Mouse (Mus musculus) E14TG2a.4 (cell line): ENCODE measurements around the gene Spred1.

ENCODE experiments used
- H3K27me3 ChIP-seq: 2 replicates; pipeline ENCODE4 v1.6.1; 2014; ENCODE audit warnings: low read length, control low read depth; ENCODE audit not compliant: insufficient read depth
- H3K36me3 ChIP-seq: 2 replicates; pipeline ENCODE4 v1.6.1; 2014; ENCODE audit warnings: low read length, control low read depth; ENCODE audit not compliant: insufficient read depth
- H3K4me1 ChIP-seq: replicated peaks from 2 replicates; pipeline ENCODE4 v1.6.1; 2014; ENCODE audit warnings: low read depth, low read length, control low read depth
- H3K4me3 ChIP-seq: replicated peaks from 2 replicates; pipeline ENCODE4 v1.5.1; 2014; ENCODE audit warnings: mild to moderate bottlenecking, low read length
- H3K9me3 ChIP-seq: 2 replicates; pipeline ENCODE4 v1.6.1; 2014; ENCODE audit warnings: low read length, control low read depth
- CTCF ChIP-seq: conservative IDR thresholded peaks from 2 replicates; pipeline ENCODE4 v1.5.1; 2014; ENCODE audit warnings: low read length
- NANOG ChIP-seq: IDR thresholded peaks from 2 replicates; pipeline ENCODE4 v1.6.1; 2014; ENCODE audit warnings: borderline replicate concordance, low read length, mixed read lengths
- POU5F1 ChIP-seq: IDR thresholded peaks from 2 replicates; pipeline ENCODE4 v1.6.1; 2014; ENCODE audit warnings: low read length, borderline replicate concordance

Gene Spred1

DNA sequence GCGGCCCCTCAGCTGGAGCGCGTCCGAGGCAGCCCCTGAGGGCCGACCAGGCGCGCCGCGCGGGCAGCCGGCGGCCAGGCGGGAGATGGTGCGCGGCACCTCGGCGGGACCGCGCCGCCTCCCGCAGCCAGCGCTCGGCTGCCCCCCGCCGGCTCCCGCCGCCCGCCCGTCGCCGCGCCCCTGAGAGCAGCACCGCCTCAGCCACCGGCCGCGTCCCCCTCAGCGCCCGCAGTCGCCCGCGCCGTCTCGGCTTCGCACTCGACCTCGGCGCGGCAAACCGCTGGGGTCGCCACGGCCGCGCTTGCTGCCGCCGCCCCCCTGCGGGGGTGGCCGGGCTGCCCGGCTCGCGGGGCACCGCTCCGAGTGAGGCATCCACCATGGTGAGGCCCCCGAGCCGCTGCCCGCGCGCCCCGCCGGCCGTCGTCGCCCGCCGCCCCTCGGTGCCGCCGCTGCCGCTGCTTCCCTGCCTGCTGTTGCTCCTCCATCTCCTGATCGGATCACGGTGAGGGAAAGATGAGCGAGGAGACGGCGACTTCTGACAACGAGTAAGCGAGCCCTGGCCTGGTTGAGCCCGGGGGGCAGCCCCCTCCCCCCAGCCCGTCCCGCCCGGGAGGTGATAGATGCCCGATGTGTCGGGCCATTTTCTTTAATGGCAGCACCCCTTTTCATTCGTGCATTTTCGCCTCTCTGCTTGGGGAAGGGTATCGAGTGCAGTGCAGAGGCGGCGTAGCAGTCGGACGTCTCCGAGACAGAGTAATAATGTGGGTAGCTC, at the start of gene Spred1:
Spred1 (plus strand) TSS at position 163 of the 772 bp plus-strand sequence.
- peaks cover 38% of the 10 kb centered on the region for H3K4me1 ChIP-seq
- H3K9me3 ChIP-seq: no peaks in the 10 kb centered on the region
- peaks cover 12% of the 10 kb centered on the region for H3K27me3 ChIP-seq
- TF ChIP-seq CTCF (no peak), POU5F1 (no peak), NANOG (no peak)
- peak within 1 kb of the TSS; percentile 89 for H3K4me3 ChIP-seq
- no peaks in the 10 kb centered on the region; the same call in 1 of the 2 replicates for H3K36me3 ChIP-seq

DNA sequence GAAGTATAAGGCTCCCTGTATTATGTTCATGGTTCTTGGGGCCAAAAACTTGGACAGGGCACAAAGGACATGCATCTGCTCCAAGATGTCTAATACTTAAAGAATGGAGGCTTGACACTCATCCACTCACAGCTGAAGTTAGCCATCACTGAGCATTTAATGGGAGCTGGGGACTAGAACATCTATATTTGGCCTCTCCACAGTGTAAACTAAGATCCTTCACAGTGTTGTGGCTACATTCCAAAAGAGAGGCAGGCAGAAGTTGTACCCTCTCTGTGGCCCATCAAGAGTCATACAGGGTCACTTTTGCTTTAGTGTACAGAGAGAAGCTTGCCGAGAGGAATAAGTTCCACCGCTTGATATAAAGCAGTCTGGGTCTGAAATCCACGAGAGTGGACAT, 49.6 kb upstream of the Spred1 start:
- Histone ChIP-seq H3K9me3 (no peaks in the 10 kb centered on the region), H3K27me3 (no peaks in the 10 kb centered on the region), H3K4me1 (no peaks in the 10 kb centered on the region), H3K36me3 (no peaks in the 10 kb centered on the region), H3K4me3 (no peak overlapping the region)
- no peak for TF ChIP-seq POU5F1
- no peak for TF ChIP-seq CTCF

GRCm38 (mm10) chr2:117078711-117079110, 42.5 kb upstream of the Spred1 start:
- Histone ChIP-seq H3K4me3 (no peak overlapping the region), H3K36me3 (no peaks in the 10 kb centered on the region), H3K27me3 (no peaks in the 10 kb centered on the region), H3K4me1 (no peaks in the 10 kb centered on the region), H3K9me3 (no peaks in the 10 kb centered on the region)
- TF ChIP-seq NANOG: no peak
- no peak for TF ChIP-seq CTCF
- no peak for TF ChIP-seq POU5F1

DNA sequence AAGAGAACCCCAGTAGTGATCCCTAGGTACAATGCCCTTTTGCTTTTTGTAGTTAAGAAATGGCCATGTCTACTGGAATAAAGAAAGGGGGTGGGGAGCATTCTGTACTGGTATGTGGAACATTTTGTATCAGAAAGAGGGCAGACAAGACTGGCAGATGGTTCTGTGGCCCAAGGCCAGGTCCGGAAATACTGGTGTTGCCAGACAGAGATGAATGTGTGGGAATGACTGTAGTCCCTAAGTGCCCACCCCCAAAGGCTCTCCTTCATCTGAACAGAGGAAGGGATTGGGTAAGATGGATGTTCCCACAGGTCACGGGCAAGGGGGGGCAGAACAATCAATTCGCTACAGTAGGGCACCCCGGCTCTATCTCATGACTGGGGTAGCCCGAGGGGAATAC, 41.6 kb upstream of the Spred1 start:
- TF ChIP-seq POU5F1: no peak
- TF ChIP-seq CTCF: no peak
- TF ChIP-seq NANOG: no peak
- H3K27me3 ChIP-seq: no peaks in the 10 kb centered on the region
- H3K9me3 ChIP-seq: no peaks in the 10 kb centered on the region
- no peaks in the 10 kb centered on the region for H3K4me1 ChIP-seq
- H3K4me3 ChIP-seq: no peak overlapping the region
- no peaks in the 10 kb centered on the region for H3K36me3 ChIP-seq

DNA sequence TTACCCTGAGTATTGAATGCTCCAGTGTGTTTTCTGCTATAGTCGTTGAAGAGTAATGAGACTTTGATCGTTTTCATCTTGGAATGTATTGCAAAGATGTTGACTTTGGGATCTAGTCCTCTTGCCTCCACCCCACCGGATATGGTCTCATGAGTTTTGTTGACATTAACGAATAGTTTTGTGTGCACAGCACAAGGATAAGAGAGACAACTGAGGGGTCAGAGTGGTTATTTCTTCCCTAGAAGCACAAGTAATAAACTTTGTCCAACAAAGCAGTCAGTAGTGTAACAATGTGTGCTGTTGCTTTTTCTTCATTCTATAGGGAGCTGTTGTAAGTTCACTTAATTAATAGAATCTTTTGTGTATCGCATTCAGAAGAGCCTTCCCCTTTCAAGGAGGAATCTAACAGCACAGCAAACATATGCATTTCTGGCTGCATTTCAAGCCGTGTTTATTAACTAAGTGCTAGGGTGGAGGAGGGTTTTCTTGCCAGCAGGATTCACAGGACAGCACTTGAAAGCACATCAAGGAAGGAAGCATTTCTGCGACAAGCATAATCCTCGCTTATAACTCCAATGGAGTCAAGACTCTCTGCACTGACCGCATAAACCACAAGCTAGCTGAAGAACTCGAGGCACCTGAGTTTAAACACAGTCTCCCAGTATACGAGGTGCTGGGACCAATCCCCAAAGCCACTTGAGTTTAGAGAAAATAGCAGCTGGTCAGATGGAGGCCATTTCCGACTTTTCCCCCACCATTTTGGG, 35.0 kb upstream of the Spred1 start:
- Histone ChIP-seq H3K9me3 (peaks cover 7% of the 10 kb centered on the region; the same call in 1 of the 2 replicates), H3K27me3 (0 out of 2 replicates have a peak, but pooled peaks cover 2% of the 10 kb centered on the region), H3K36me3 (no peaks in the 10 kb centered on the region), H3K4me1 (no peaks in the 10 kb centered on the region), H3K4me3 (no peak overlapping the region)
- TF ChIP-seq NANOG (no peak), POU5F1 (no peak), CTCF (no peak)

- H3K27me3 ChIP-seq: 0 out of 2 replicates have a peak, but pooled peaks cover 2% of the 10 kb centered on the region
- H3K9me3 ChIP-seq: peaks cover 7% of the 10 kb centered on the region; the same call in 1 of the 2 replicates
- TF ChIP-seq POU5F1 (no peak), NANOG (no peak), CTCF (no peak)
- no peaks in the 10 kb centered on the region for H3K36me3 ChIP-seq
- no peak overlapping the region for H3K4me3 ChIP-seq
- H3K4me1 ChIP-seq: no peaks in the 10 kb centered on the region
Measured at GRCm38 (mm10) chr2:117086766-117087457, 34.3 kb upstream of the Spred1 start.

DNA sequence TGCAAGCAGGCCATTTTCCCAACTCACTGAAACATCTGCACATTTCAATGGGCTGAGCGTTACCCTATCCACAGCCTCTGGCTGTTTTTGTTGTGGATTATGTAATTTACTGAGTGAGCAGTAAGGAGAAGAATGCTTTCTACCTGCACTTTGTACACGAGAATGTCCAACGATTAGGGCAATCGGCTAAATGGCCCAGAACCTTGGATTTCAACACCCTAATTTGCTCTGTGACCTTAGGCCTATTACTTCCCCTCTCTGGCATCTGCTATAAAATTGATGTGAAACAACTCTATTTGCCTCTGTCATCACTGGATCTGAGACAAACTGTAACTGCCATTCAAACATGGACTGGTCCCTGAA, 33.7 kb upstream of the Spred1 start:
- Histone ChIP-seq H3K36me3 (no peaks in the 10 kb centered on the region), H3K4me1 (peaks cover 3% of the 10 kb centered on the region), H3K27me3 (0 out of 2 replicates have a peak, but pooled peaks cover 2% of the 10 kb centered on the region), H3K9me3 (peaks cover 7% of the 10 kb centered on the region; the same call in 1 of the 2 replicates), H3K4me3 (no peak overlapping the region)
- TF ChIP-seq CTCF (no peak), NANOG (no peak), POU5F1 (no peak)

DNA sequence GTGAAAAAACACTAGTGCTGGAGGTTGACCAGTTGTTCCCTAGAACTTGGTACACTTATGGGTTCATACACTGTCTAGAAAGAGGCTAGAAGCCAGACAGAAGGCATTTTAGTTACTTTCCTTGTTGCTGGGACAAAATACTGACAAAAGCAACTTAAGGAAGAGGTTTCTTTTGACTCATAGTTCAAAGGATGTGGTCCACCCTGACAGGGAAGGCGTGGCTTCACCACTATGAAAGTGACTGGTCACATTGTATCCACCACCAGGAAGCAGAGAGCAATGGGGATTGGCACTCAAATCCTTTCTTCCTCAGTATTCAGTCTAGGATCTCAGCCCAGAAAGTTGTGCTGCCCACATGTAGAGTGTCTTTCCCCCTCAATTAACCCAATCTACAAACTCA, 31.7 kb upstream of the Spred1 start:
- no peak overlapping the region for H3K4me3 ChIP-seq
- no peak for TF ChIP-seq CTCF
- TF ChIP-seq POU5F1: no peak
- no peak for TF ChIP-seq NANOG
- H3K9me3 ChIP-seq: peaks cover 7% of the 10 kb centered on the region; the same call in 1 of the 2 replicates

More for the DNA sequence above, 31.7 kb upstream of the Spred1 start:
- 0 out of 2 replicates have a peak, but pooled peaks cover 2% of the 10 kb centered on the region for H3K27me3 ChIP-seq
- peaks cover 13% of the 10 kb centered on the region for H3K4me1 ChIP-seq
- H3K36me3 ChIP-seq: no peaks in the 10 kb centered on the region
